Mouse (Mus musculus) heart, postnatal 0 days (tissue): Measurements from ENCODE around the gene Creb5. TPM values are rescaled to one million over a fixed set of nuclear protein-coding genes. Genes with fewer than 3 reads are reported as not detected.

Experiments used
- ATAC-seq: fragments of 200-750 bp; cut with Nextera tagmentation; 2 replicates; pipeline ENCODE4 v1.8.0; 2017; ENCODE audit warnings: low read depth, moderate number of reproducible peaks, moderate library complexity; ENCODE audit not compliant: insufficient read depth
- DNase-seq: peaks from one replicate; pipeline ENCODE4 v3.0.0-alpha.2; 2016; ENCODE audit warnings: low spot score
- H3K27ac ChIP-seq: fragments of 300-500 bp; sonication (generic); 2 replicates; pipeline ENCODE4 v1.5.1; 2014; ENCODE audit warnings: low read depth, mild to moderate bottlenecking
- H3K27me3 ChIP-seq: fragments of 300-500 bp; sonication (generic); 2 replicates; pipeline ENCODE4 v1.6.1; 2014; ENCODE audit warnings: low read length, mixed read lengths; ENCODE audit not compliant: control insufficient read depth, insufficient read depth
- H3K36me3 ChIP-seq: fragments of 300-500 bp; sonication (generic); replicated peaks from 2 replicates; pipeline ENCODE4 v1.6.1; 2014; ENCODE audit warnings: low read length, mixed read lengths; ENCODE audit not compliant: control insufficient read depth, insufficient read depth
- H3K4me1 ChIP-seq: fragments of 300-500 bp; sonication (generic); 2 replicates; pipeline ENCODE4 v1.6.1; 2014; ENCODE audit warnings: antibody characterized with exemption; ENCODE audit not compliant: control insufficient read depth, insufficient read depth
- H3K4me2 ChIP-seq: fragments of 300-500 bp; sonication (generic); 2 replicates; pipeline ENCODE4 v1.6.1; 2014; ENCODE audit warnings: low read depth, mild to moderate bottlenecking, low read length, moderate library complexity
- H3K4me3 ChIP-seq: fragments of 300-500 bp; sonication (generic); 2 replicates; pipeline ENCODE4 v1.5.1; 2014; ENCODE audit warnings: low read depth, low read length
- H3K9ac ChIP-seq: fragments of 300-500 bp; sonication (generic); replicated peaks from 2 replicates; pipeline ENCODE4 v1.6.1; 2014; ENCODE audit warnings: low read depth, low read length, mixed read lengths
- H3K9me3 ChIP-seq: fragments of 300-500 bp; sonication (generic); replicated peaks from 2 replicates; pipeline ENCODE4 v1.6.1; 2016; ENCODE audit warnings: low read length; ENCODE audit not compliant: control insufficient read depth
- CTCF ChIP-seq: IDR thresholded peaks from 2 replicates; pipeline ENCODE4 v1.5.1; 2016; ENCODE audit warnings: antibody characterized with exemption, control low read depth, low read depth
- EP300 ChIP-seq: IDR thresholded peaks from 2 replicates; pipeline ENCODE4 v1.6.1; 2016; ENCODE audit warnings: antibody characterized with exemption, low read depth
- WGBS: fragments of 180-500 bp; shearing (Covaris S2); extraction: QIAGEN DNeasy Blood & Tissue Kit; methylation state at CpG from one replicate; pipeline ENCODE4 v1.1.7; 2014; 5-methylcytosine and 5-hydroxymethylcytosine counted together
- polyA plus RNA-seq: library from polyadenylated mRNA; unstranded; fragments of >200 nt; fragmentation: Nextera tagmentation; extraction: Ambion mirVana; gene quantifications from 2 replicates; pipeline ENCODE4 v1.2.1, GENCODE M21; 2015
- total RNA-seq: library from RNA; depleted of rRNA; stranded (reverse); fragments of >200 nt; gene quantifications from 2 replicates; pipeline ENCODE4 v1.2.3, GENCODE M21; 2014; ENCODE audit warnings: low replicate concordance

The Creb5 gene
- total and polyA plus RNA-seq, 2 experiments from 2014 or later: 13.5 to 17.8 TPM

DNA sequence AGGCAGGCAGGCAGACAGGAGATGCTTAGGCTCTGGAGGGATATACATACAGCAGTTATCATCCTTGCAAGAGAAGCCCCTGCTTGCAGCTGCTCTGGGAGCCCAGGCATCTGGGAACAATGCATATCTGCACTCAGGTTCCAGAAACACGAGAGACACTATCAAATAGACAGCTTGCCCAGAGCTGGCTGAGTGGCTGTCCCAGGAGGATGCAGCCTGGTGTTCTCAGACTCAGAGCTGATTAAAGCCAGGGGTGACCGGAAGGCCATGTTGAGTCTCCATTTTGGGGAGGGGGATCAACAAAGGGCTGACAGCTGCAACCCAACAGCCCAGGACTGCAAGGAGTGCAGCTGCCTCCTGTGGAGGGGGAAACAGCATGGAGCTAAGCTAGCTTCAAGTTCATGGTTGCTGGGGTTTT lies 258.4 kb downstream of the Creb5 start:
- Histone ChIP-seq H3K4me2 (no peak overlapping the region), H3K27ac (no peak overlapping the region), H3K9ac (no peak overlapping the region), H3K4me3 (no peak overlapping the region), H3K27me3 (no peaks in the 10 kb centered on the region), H3K4me1 (peaks cover 17% of the 10 kb centered on the region), H3K36me3 (no peaks in the 10 kb centered on the region), H3K9me3 (no peaks in the 10 kb centered on the region)
- DNase-seq (no peak), ATAC-seq (no peak)
- no peak for TF ChIP-seq CTCF
- no peak for TF ChIP-seq EP300
- WGBS: 31% methylated on average over 2 of the region's 2 CpGs

DNA sequence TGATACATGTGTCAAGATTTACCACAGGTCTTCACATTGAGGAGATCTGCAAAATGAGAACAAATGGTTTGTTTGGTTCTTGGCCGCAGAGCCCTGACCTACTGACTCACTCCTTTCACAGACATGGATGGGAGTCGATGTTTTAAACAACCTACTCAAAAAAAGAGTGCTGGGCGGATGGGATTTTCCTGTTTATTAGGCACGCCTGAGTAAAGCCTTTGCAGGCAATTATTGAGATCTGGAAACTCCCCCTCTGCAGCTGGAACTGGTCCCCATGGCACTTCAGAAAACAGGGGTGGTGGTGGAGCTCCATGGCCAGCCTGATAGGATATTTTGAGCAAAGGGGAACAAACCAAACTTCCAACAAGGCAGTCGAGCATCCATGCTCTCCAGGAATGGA lies 258.9 kb downstream of the Creb5 start:
- no peak overlapping the region for H3K27ac ChIP-seq
- DNase-seq (no peak), ATAC-seq (no peak)

DNA sequence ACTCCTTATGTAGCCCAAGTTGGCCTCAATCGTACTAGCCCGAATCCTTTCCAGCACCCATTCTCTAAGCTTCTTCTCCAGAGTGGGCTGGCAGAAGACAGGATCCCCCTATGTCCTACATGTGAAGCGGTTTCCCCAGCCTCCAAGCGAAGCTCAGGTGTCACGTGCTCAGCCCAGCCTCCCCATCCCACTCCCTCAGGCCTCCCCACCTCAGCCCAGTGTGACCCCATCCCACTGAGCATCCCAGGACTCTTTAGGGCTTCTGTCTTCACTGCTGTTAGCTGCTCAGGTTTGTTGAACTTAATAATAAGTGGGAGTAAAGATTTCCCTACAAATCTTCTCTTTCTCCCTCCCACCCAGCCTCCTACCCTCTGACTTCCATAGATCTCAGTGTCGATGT lies 261.2 kb downstream of the Creb5 start:
- no peaks in the 10 kb centered on the region for H3K9me3 ChIP-seq
- no peak overlapping the region for H3K9ac ChIP-seq
- no peak overlapping the region for H3K4me2 ChIP-seq
- H3K27ac ChIP-seq: peak overlapping the region; percentile 15; the same call in 1 of the 2 replicates
- H3K4me3 ChIP-seq: no peak overlapping the region
- peaks cover 17% of the 10 kb centered on the region for H3K4me1 ChIP-seq
- ATAC-seq (no peak), DNase-seq (no peak)
- no peaks in the 10 kb centered on the region for H3K27me3 ChIP-seq
- no peak for TF ChIP-seq CTCF
- TF ChIP-seq EP300: no peak
- WGBS: 65% methylated on average over 6 of the region's 6 CpGs
- no peaks in the 10 kb centered on the region for H3K36me3 ChIP-seq

More for the DNA sequence above, 258.9 kb downstream of the Creb5 start:
- H3K27me3 ChIP-seq: no peaks in the 10 kb centered on the region
- H3K4me1 ChIP-seq: peaks cover 17% of the 10 kb centered on the region
- no peak overlapping the region for H3K4me3 ChIP-seq
- no peak overlapping the region for H3K4me2 ChIP-seq
- H3K9me3 ChIP-seq: no peaks in the 10 kb centered on the region
- 51% methylated on average over 5 of the region's 5 CpGs for WGBS
- no peak for TF ChIP-seq CTCF
- no peak for TF ChIP-seq EP300
- H3K9ac ChIP-seq: no peak overlapping the region
- H3K36me3 ChIP-seq: no peaks in the 10 kb centered on the region

DNA sequence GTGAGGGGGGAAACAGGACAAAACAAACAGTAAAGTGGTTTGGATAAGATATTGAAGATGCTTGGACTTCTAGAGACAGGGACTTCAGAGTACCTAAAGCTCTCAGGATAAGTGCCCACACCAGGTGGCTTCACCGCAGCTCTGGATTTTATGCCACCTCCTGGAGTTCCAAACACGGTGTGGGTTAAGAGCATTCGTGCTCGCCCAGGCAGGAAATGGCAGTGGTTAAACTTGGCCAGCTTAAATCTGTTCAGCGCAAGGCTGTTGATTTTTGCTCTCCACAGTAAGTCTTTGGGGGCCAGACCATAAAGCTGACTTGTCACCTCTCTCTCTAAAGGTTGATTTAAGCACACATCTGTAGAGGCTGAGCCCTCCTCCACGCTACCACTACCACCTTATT lies 262.3 kb downstream of the Creb5 start:
- peaks cover 17% of the 10 kb centered on the region for H3K4me1 ChIP-seq
- DNase-seq (no peak), ATAC-seq (no peak)
- no peak overlapping the region for H3K4me3 ChIP-seq
- H3K9ac ChIP-seq: no peak overlapping the region
- H3K4me2 ChIP-seq: no peak overlapping the region
- TF ChIP-seq CTCF (no peak), EP300 (no peak)
- H3K27me3 ChIP-seq: no peaks in the 10 kb centered on the region
- no peaks in the 10 kb centered on the region for H3K36me3 ChIP-seq
- H3K9me3 ChIP-seq: no peaks in the 10 kb centered on the region
- H3K27ac ChIP-seq: no peak overlapping the region
- WGBS: 63% methylated on average over 6 of the region's 6 CpGs

DNA sequence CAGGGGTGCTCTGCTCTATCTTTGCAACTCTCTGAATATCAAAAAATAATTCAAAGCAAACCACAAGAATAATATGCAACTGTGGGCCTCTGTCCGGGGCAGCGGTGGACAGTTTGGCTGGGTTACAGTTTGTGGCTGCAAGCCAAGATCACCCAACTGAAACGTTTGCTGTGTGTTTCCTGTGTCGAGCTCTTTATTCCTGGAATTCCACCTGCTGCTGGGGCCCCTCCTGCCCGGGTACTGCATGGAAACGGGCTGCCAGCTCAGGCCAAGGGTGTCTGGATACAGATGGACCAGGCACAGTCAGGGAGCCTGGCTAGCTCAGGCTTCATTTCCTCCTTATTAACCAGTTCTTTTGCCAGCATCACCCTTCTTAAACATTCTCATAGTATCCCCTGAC lies 269.0 kb downstream of the Creb5 start:
- no peak for TF ChIP-seq CTCF
- TF ChIP-seq EP300: no peak
- WGBS: 2% methylated on average over 6 of the region's 6 CpGs
- Histone ChIP-seq H3K4me1 (peaks cover 16% of the 10 kb centered on the region), H3K4me3 (no peak overlapping the region), H3K4me2 (0 out of 2 replicates have a peak overlapping the region, but pooled peaks have one; percentile 11), H3K27ac (0 out of 2 replicates have a peak overlapping the region, but pooled peaks have one; percentile 17), H3K9me3 (no peaks in the 10 kb centered on the region), H3K27me3 (no peaks in the 10 kb centered on the region), H3K36me3 (no peaks in the 10 kb centered on the region), H3K9ac (no peak overlapping the region)
- DNase-seq (no peak), ATAC-seq (peak; percentile 70)

DNA sequence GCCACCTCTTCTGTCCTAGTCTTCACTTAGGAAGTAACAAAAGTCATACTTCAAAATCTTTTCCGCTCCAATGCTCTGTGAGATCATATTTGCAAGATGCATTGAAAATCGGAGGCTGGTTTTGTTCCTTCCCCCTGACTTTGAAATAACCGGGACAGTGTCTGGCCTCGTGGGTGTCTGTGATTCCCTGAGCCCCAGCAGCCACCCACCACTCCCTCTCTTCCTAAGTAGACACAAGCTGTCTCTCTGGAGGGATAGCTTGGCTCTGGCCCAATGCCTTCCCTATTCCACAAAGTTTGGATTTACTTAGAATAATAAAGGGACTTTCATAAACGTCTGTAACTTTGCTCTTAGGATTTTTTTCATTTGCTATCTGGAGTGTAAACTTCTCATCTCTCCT lies 273.9 kb downstream of the Creb5 start:
- H3K9ac ChIP-seq: no peak overlapping the region
- H3K9me3 ChIP-seq: no peaks in the 10 kb centered on the region
- no peak overlapping the region for H3K4me2 ChIP-seq
- no peaks in the 10 kb centered on the region for H3K27me3 ChIP-seq
- DNase-seq (no peak), ATAC-seq (no peak)
- H3K36me3 ChIP-seq: no peaks in the 10 kb centered on the region
- no peak overlapping the region for H3K27ac ChIP-seq
- TF ChIP-seq EP300 (no peak), CTCF (no peak)
- H3K4me3 ChIP-seq: no peak overlapping the region
- 46% methylated on average over 5 of the region's 5 CpGs for WGBS
- H3K4me1 ChIP-seq: peaks cover 31% of the 10 kb centered on the region
